Mouse (Mus musculus) kidney, adult 11 months (tissue): ENCODE measurements around the gene Rab3il1.
A peak's percentile ranks its signal among the peaks of the same experiment; 100 is the strongest.

Experiments
- DNase-seq: peaks from one replicate; pipeline ENCODE4 v3.0.0; 2022

Gene Rab3il1

DNA sequence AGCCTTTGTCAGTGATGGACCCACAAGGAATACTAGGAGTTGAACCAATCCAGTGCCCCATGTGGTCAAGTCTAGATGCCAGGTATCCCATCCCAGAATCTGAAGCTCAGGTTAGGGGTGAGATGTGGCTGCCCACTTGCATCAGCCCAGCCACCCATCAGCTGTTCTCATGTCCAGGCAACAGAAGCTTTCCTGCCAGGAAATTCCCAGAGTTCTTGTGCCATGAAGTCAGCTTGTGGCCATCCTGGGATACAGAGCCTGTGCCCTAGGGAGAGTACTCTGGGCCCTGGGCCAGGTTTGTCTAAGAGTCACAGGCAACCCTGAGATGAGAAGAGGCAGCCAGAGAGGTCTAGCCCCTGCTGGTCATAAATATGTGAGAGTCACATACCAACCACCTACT is 42.2 kb downstream of the Rab3il1 start:
- peak; percentile 82 for DNase-seq

DNA sequence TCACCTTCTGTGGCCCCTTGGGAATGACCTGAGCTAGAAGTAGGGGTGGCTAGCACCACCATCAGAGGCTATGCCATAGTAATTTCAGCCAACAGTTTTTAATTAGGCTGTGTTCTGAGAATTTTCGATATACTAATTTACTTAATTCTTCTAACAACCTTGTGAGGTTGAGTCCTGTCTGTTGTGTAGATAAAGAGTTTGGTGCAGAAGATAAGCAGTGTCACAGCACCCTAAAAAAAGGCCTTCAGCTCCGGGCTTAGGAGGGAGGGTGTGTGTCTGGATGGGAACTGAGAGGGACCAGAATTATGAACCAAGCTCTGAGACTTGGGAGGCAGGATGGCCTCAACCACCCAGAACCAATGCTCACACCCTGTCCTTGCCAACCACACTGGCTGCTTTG is 44.2 kb downstream of the Rab3il1 start:
- DNase-seq = no peak

DNA sequence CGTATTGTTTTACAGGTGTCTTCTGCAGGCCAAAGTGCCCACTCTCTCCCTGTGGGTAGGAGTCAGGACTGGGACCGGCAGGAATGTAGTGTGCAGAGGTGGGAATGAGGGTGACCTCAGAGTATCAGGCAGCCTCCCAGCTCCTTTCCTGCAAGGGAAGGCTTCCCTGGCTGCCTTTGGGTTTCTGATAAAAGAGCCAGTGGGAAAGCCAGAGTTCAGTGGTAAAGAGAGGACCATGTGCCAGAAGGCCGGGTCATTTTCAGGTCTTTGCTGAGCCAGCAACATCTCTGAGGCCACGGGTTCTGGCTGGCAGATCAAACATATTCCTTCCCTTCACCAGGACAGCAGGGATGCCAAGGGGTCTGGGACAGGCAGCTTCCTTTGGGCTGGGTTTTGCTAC is 44.9 kb downstream of the Rab3il1 start:
- peak; percentile 82 for DNase-seq

DNA sequence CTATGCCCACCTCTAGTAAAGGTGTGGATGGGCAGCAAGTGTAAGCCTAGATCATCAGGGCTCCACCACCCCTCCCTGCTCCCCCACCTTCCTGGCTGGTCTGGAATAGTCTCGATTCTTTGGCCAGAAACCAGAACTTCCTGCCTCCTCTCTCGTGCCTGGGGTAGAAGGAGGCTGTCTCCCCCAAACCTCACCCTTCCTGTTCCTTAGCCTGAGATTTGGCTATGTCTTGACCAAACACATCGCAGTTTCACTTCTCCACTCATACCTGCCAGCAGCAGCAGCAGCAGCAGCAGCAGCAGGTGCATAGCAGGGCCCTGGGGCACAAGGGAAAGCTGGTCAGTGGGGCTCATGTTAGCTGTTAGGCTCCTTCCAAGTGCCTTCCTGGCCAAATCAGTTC is 45.5 kb downstream of the Rab3il1 start:
- DNase-seq = no peak

DNA sequence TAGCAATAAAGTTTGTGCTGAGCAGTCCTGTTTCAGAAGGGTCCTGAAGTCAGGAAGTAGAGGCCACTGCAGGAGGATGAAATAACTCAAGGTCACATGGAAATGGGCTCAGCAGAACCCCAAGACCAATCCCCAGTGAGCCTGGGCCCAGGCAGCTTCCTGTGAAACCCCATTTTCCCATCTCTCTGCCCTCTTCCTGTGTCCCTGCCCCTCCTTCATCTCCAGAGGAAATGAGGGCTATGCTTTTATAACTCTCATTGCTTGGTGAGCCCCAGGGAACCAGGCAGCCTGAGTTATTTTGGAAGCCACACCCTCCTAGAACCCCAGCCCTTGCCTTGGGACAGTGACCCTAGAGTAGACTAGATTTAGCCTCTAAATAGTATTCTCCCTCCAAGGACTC is 48.1 kb downstream of the Rab3il1 start:
- no peak for DNase-seq

DNA sequence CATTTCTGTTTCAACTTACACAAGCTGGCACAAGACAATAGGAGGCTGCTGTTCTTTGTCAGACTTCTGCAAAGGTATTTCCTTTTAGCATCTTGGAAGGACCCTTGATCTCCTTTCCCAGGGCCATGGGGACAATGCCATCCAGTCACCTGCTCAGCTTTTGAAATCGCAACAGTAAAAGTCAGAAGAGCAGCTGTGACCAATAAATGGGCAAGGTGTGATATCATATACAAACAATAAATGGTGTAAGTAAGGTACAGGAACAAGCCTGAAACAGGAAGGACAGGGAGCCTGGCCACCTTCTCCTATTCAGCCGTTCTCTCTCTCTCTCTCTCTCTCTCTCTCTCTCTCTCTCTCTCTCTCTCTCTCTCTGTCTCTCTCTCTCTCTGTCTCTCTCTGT is 49.0 kb downstream of the Rab3il1 start:
- DNase-seq = no peak

DNA sequence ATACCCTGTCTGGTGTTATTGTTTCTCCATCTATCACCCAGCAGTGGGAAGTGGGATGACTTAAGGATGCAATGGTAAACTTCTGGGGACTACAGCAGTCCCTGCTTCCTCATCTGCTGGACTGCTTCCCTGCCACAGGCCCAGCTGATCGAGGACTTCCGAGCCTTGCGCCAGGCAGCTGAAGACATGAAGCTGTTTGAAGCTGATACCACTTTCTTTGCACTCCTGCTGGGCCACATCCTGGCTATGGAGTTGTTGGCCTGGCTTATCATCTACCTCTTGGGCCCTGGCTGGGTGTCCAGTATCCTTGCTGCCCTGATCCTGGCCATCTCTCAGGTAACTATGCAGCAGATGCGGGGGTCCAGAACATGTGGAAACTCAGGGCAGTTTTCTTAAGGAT is 51.2 kb downstream of the Rab3il1 start:
- DNase-seq = no peak

DNA sequence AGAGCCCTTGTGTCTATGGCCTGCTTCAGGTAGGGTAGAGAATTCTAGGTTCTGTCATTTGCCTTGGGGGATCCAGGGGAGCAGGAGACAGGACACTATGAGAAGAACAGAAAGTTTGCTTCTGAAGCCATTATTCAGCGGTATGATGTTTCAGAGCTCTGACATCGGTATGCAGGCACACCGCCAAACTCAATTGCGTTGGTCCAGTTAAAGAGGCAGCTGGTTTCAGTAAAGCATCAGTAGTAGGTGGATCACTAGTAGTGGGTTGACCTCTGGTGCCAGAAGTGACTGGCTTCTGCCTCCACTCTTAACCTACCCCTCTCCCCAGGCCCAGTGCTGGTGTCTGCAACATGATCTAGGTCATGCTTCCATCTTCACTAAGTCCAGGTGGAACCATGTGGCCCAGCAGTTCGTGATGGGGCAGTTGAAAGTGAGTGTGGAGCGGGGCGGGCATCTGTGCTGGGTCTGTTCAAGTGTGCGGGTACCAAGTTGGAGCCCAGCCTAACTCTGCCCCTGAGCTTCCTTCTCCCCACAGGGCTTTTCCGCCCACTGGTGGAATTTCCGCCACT is 52.3 kb downstream of the Rab3il1 start:
- DNase-seq = no peak

DNA sequence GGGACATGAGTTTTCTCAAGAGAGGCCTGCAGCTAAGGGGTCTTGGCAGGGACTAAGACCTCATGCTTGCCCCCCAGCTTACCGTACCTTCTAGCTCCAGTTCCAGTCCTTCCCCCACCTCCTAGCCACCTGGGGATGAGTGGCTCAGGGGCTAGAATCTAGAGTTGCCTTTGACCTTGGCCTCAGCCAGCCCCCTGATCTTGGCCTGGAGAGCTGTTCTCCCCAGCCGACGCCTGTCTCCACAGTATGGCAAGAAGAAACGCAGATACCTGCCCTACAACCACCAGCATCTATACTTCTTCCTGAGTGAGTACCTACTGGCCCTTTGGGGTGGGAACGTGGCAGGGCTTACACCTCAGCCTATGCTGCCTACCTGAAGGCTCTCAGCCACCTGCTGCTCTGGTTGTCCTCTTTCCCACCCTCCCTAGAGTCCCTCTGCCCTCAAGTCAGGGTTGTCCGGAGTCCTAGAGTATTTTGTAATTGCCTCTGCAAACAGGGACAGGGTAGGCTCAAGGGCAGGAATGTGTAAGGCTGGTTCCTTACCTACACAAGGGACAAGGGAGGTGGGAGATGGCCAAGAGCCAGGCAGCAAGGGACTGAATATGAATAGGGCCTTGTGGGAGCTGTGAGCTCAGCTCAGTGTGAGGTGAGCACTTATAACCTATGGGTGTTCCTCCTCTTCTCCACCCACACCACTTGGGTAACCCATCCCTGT is 53.0 kb downstream of the Rab3il1 start:
- no peak for DNase-seq

DNA sequence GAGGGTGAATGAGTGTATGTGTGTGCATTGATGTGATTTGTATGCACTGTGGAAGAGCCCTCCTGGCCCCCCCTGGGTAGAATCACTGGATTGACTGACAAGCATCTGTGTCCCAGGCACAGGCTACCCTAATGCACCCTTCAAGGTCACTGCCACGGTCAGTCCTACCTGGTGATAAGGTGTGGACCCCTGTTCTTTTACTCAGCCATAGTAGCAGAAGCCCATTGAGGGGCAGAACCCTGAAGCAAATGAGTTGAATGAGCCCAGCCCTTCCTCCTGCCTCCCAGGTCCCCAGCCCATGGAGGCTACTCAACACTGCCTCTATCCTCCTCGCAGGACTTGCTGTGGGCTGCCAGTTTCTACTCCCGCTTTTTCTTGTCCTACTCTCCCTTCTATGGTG is 53.8 kb downstream of the Rab3il1 start:
- DNase-seq = no peak

DNA sequence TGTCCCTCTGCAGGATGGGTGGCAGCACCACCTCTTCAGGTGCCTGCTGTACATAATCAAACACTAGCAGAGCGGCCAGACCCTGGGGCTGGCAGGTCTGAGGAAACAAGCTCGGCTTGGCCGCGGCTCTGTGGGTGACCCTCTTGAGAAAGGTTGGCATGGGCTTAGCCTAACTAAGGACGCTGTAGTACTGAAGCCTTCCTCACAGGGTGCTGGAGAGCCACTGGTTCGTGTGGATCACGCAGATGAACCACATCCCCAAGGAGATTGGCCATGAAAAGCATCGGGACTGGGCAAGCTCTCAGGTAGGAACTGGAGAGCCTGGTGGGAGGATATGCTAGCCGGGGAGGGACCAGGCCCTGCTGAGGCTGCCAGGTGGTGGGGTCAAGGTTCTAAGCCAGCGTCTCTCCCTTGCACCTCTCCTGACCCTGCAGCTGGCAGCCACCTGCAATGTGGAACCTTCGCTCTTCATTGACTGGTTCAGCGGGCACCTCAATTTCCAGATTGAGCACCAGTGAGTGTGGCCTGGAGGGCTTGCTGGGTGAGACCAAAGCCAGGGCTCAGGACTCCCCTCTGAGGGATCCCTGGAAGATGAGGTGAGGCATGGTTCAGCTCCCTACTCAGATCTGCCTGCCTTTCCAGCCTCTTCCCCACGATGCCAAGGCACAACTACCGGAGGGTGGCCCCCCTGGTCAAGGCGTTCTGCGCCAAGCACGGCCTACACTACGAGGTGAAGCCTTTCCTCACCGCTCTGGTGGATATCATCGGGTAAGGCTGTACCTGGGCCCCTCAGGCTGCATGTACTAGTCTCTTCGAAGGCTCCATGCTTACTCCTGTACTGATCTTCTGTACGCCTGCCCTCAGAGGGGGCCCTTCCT is 54.6 kb downstream of the Rab3il1 start:
- peak; percentile 84 for DNase-seq

DNA sequence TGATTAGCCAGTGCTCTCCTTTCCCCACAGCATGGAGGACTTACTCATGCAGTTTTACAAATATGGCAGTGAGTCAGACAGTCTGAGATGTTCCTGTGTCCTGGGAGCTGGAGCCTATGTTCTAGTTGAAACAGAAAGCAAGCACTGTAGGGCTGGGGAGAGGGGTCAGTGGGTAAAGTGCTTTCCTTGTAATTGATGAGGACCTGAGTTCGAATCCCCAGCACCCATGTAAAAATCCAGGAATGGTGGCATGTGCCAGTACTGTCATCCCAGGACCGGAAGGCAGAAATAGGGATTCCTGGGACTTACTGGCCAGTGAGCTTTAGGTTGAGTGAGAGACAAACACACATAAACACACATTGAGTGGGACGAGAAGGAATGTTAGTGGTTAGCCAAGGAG is 55.2 kb downstream of the Rab3il1 start:
- DNase-seq = no peak

DNA sequence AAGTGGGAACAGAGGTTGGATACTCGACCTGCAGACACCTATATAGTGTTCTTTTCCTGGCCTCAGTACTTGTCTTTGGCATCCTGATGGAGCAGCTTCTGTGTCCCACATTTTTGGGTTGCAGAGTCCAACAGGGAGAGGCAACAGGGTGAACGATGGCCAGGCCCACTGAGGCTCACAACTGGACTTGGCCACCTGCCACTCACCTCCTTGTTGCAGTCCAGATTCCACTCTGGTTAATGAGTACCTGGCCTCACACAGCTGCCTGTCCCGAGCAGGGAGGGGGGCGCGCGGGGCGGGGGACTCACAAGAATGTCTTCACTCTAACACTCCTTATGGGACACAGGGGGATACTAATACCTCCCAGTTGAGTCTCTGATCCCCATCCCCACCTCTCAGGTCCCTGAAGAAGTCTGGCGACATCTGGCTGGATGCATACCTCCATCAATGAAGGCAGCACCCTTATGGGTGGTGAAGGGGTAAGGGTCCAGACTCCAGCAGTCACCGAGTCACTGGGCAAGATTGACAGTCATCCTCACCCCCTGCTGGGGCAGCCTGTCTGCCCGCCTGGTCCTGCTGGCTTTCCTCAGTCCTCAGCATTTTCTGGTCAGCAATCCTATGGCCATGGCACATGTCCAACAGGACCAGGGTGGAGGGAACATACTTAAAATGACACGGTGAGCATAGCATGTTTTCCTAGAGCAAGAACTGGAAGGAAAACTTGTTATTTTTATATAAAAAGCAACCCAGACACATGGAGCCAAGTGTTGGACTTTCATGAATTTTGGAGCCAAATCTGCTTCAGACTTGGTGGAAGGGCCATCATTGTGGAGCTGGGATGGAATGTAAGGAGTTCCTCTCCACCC is 56.2 kb downstream of the Rab3il1 start:
- DNase-seq = peak; percentile 95

DNA sequence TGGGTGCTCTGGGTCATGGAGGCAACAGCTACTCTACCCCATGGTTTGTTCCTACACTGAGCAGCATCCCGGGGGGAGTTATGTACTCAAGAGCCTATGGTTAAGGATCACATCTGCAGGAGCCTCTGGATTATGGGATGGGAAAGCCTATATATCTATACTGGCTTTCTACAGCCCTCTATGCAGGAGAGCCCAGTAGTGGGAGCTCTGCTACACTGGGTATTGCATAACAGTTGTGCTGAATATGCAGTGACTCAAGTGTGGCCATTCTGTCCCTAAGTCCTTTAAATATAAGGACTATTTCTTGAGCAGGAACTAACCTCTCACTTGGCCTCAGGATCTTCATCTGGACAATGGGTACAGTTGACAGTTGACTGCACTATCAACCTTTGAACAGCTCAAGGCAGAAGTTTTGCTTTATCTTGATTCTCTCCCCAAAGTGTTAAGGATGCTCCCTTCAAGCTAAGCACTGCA is 56.9 kb downstream of the Rab3il1 start:
- no peak for DNase-seq

DNA sequence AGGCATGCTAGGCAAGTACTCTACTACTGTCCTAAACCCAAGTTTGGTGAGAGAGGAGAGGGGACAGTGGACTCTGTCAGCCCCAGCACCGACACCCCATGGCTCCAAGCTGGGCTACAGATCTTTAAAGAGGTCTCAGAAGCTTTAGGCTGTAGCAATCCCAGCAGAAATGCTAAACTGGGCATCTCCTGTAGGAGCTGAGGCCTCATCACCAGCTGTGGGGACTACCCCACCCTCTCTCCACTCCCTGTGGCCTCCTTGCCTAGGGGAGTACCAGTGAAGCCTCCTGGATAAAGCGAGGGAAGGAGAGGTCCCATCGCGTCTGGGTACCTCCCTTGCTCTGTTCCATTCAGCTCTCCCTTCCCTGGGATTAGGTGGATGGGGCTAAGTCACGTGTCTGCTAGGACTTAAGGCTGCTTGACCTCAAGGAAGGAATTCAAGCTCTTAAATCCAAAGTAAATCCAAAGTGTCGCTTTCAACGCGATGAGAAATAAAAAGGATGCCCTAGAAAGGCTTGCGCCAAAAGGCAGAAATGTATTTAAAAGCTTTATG is 57.5 kb downstream of the Rab3il1 start:
- no peak for DNase-seq

DNA sequence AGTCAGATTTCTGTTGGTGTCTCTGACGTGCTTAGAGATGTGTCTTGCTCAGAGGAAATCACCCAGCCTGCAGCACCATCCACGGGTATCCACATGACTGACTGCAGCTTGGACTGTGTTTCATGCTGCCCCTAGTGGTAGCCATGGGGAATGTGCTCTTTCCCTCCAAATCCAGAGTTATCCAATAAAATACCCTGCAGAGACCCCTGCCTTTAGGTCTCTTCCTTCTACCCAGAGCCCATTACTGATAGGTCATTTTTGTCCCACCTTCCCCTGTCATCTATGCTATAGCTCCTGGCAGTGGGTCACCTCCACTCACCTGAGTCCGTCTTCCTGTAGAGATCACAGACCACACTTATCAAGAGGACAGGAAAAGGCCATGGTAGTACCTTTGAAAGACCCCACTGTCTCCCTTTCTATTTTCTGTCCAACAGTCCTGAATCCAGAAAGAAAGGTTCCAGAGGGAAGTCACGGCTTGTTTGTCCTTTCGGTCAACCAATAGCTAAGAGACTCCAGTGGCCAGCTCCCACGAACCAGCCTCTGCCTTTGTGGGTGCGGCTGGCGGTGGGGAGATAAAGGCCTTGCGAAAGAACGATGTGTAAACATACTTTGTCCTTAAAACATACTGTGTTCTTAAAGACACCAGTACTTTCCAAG is 58.6 kb downstream of the Rab3il1 start:
- no peak for DNase-seq

DNA sequence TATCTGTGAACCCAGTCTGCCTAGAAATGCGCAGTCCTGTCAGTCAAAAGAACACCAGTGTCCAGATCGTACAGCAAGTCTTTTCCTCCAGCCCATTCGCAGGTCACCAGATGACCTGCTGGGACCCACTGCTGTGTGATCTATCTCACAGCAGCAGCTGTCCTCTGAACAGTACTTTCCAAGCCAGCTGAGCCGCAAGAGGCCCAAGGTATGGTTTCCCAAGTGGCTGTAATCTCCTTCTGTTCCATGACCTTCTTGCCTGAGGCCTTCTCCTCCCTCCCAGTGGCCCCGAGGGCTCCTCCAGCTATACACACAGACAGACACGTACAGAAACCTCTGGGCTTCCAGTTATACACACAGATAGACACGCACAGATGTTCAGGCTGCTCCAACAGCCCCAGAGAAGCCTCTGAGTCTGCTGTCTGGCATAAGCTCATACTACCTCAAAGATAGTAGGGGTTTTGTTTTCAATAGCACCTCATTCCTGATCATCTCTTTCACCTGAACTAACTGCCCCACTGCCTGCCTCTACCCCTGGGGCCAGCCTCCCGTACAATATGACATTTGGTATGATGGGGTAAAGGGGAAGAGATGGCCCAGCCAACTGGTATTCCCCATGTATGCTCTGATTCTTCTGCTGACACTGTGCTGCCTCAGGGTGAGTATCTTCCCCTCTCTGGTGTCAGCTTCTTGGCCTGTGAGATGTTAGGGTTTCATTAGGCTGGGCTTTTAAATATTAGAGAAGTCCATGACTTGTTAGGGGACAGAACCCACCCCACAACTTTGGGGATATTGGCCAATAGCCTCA is 59.5 kb downstream of the Rab3il1 start:
- no peak for DNase-seq

DNA sequence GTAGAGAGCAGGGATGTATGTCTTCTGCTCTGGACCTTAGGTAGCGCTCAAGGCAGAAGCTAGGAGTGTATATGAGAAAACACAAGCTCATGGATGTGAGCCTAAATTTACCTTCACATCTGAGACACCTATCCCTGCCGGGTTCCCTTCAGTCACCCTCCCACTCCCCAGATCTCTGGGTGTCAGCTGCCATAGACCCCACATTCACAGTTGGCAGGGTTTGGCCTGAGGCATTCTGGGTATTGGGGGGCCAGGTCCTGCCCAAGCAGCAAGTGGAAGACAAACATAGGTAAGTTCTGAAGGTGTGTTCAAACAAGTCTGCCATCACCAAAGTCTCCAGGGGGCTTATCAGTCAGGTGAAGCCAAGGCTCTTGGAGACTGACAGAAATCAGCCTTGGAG is 60.2 kb downstream of the Rab3il1 start:
- DNase-seq = no peak

DNA sequence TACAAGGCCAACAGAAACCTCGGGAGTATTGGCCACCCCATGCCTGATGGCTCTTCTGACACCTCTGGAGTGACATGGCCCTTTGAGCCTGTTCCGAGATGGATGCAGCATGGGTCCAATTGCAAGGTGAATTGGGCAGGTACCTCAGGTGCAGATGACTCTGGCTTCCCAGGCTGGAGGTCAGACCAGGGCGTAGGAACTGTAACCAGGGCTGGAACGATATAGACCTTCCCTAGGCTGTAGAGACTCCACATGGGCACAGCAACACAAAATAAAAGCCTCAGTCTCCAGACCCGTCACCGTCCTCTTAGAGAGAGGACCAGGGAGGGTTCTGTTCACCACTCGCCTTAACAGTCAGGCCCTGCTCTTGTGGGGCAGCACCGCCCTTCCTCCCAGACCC is 60.8 kb downstream of the Rab3il1 start:
- DNase-seq = no peak

DNA sequence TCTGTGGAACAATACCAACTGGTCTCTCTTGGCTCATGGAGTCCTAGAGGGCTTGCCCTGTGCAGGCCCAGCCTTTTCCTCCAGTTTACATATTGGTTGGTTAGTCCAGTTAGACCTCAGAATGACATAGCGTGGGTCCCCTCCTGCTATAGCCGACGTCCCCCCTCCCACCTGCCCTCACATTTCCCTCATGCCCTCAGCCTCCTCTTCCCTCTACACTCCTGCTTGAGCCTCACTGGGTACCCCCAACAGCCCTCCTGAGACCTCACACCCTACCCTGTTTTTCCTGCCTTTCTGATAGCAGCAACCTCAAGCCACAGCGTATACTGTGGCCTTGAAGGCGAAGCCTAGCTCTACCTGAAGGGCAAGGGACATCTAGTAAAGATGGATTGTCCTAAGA is 61.4 kb downstream of the Rab3il1 start:
- no peak for DNase-seq
